Mouse (Mus musculus) lung, embryonic 16.5 days (tissue): ENCODE measurements at regions not wholly inside any gene's neighbourhood (a gene's known extent, or its start where the extent isn't known, plus 50 kb on each side); places are given as distances from the start of the nearest gene placed in this dataset.
A peak's percentile ranks its signal among the peaks of the same experiment; 100 is the strongest.

Experiments used
- ATAC-seq: fragments of 200-750 bp; cut with Nextera tagmentation; 2 replicates; pipeline ENCODE4 v1.8.0; 2017; ENCODE audit warnings: low read depth, mild to moderate bottlenecking, moderate library complexity
- H3K27ac ChIP-seq: fragments of 300-500 bp; sonication (generic); 2 replicates; pipeline ENCODE4 v1.5.1; 2014; ENCODE audit warnings: mild to moderate bottlenecking, control low read depth, low read length
- H3K27me3 ChIP-seq: fragments of 300-500 bp; sonication (generic); 2 replicates; pipeline ENCODE4 v1.6.1; 2014; ENCODE audit warnings: low read depth, low read length, mixed read lengths; ENCODE audit not compliant: control insufficient read depth, insufficient read depth
- H3K36me3 ChIP-seq: fragments of 300-500 bp; sonication (generic); 2 replicates; pipeline ENCODE4 v1.6.1; 2014; ENCODE audit warnings: low read length; ENCODE audit not compliant: control insufficient read depth, insufficient read depth
- H3K4me1 ChIP-seq: fragments of 300-500 bp; sonication (generic); replicated peaks from 2 replicates; pipeline ENCODE4 v1.6.1; 2014; ENCODE audit warnings: low read length, mixed read lengths; ENCODE audit not compliant: control insufficient read depth, insufficient read depth
- H3K4me2 ChIP-seq: fragments of 300-500 bp; sonication (generic); 2 replicates; pipeline ENCODE4 v1.6.1; 2014; ENCODE audit warnings: low read depth, low read length, control low read depth
- H3K4me3 ChIP-seq: fragments of 300-500 bp; sonication (generic); 2 replicates; pipeline ENCODE4 v1.5.1; 2014; ENCODE audit warnings: mild to moderate bottlenecking, low read length, control low read depth
- H3K9ac ChIP-seq: fragments of 300-500 bp; sonication (generic); 2 replicates; pipeline ENCODE4 v1.6.1; 2014; ENCODE audit warnings: low read length, control low read depth
- H3K9me3 ChIP-seq: fragments of 300-500 bp; sonication (generic); 2 replicates; pipeline ENCODE4 v1.6.1; 2016; ENCODE audit warnings: low read length; ENCODE audit not compliant: control insufficient read depth
- WGBS: fragments of 180-500 bp; shearing (Covaris S2); extraction: QIAGEN DNeasy Blood & Tissue Kit; methylation state at CpG from one replicate; pipeline ENCODE4 v1.1.7; 2014; 5-methylcytosine and 5-hydroxymethylcytosine counted together

- WGBS: 61% methylated on average over 3 of the region's 3 CpGs
- ATAC-seq: no peak
- Histone ChIP-seq H3K4me2 (no peak overlapping the region), H3K9ac (no peak overlapping the region), H3K27me3 (no peaks in the 10 kb centered on the region), H3K36me3 (no peaks in the 10 kb centered on the region), H3K9me3 (no peaks in the 10 kb centered on the region), H3K4me1 (peaks cover 13% of the 10 kb centered on the region), H3K27ac (no peak overlapping the region), H3K4me3 (no peak overlapping the region)
Measured at GRCm38 (mm10) chr4:100037868-100038267, 57.7 kb upstream of the Ror1 start.

- H3K36me3 ChIP-seq: no peaks in the 10 kb centered on the region
- H3K4me1 ChIP-seq: peaks cover 6% of the 10 kb centered on the region
- H3K4me3 ChIP-seq: no peak overlapping the region
- no peak overlapping the region for H3K27ac ChIP-seq
- H3K9ac ChIP-seq: no peak overlapping the region
- no peak overlapping the region for H3K4me2 ChIP-seq
- no peaks in the 10 kb centered on the region for H3K27me3 ChIP-seq
- WGBS: 88% methylated on average over 3 of the region's 3 CpGs
- no peak for ATAC-seq
- no peaks in the 10 kb centered on the region for H3K9me3 ChIP-seq
Measured at GRCm38 (mm10) chr4:100039741-100040140, 55.9 kb upstream of the Ror1 start.

- ATAC-seq: peak; percentile 36; the same call in 1 of the 2 replicates
- H3K27me3 ChIP-seq: no peaks in the 10 kb centered on the region
- H3K4me2 ChIP-seq: peak overlapping the region; percentile 17; the same call in 1 of the 2 replicates
- H3K9me3 ChIP-seq: no peaks in the 10 kb centered on the region
- peak overlapping the region; percentile 31; the same call in 1 of the 2 replicates for H3K27ac ChIP-seq
- no peaks in the 10 kb centered on the region for H3K36me3 ChIP-seq
- peaks cover 10% of the 10 kb centered on the region for H3K4me1 ChIP-seq
- no peak overlapping the region for H3K9ac ChIP-seq
- no peak overlapping the region for H3K4me3 ChIP-seq
- 43% methylated on average over 11 of the region's 11 CpGs for WGBS
Measured at GRCm38 (mm10) chr4:100041982-100042381, 53.6 kb upstream of the Ror1 start.

- Histone ChIP-seq H3K36me3 (no peaks in the 10 kb centered on the region), H3K4me3 (no peak overlapping the region), H3K9ac (no peak overlapping the region), H3K4me1 (peaks cover 10% of the 10 kb centered on the region), H3K4me2 (no peak overlapping the region), H3K27ac (no peak overlapping the region), H3K9me3 (no peaks in the 10 kb centered on the region), H3K27me3 (no peaks in the 10 kb centered on the region)
- 66% methylated on average over 15 of the region's 15 CpGs for WGBS
- peak; percentile 76 for ATAC-seq
Measured at GRCm38 (mm10) chr4:100045164-100045906, 50.3 kb upstream of the Ror1 start.
